Mouse (Mus musculus) cortical plate, adult 2 months (tissue): ENCODE measurements around the gene Tube1.

Experiments
- CTCF ChIP-seq: fragments of 200-500 bp; IDR thresholded peaks from 2 replicates; pipeline ENCODE4 v1.5.1; 2011; ENCODE audit warnings: mild to moderate bottlenecking, control low read depth, low read length; ENCODE audit not compliant: insufficient read depth; ENCODE audit errors: extremely low read depth
- POLR2A ChIP-seq: fragments of 200-500 bp; IDR thresholded peaks from 2 replicates; pipeline ENCODE4 v1.6.1; 2011; ENCODE audit warnings: mild to moderate bottlenecking, low read length, control low read depth; ENCODE audit not compliant: insufficient read depth; ENCODE audit errors: extremely low read depth

GRCm38 (mm10) chr10:39140843-39141242 lies 7.1 kb downstream of the Tube1 start:
- TF ChIP-seq CTCF (no peak), POLR2A (no peak)
